Mouse (Mus musculus) heart, postnatal 0 days (tissue): ENCODE results near the gene Hoxc6. TPM values are rescaled to one million over a fixed set of nuclear protein-coding genes. Genes with fewer than 3 reads are reported as not detected.

ENCODE experiments used
- ATAC-seq: fragments of 200-750 bp; cut with Nextera tagmentation; 2 replicates; pipeline ENCODE4 v1.8.0; 2017; ENCODE audit warnings: low read depth, moderate number of reproducible peaks, moderate library complexity; ENCODE audit not compliant: insufficient read depth
- DNase-seq: peaks from one replicate; pipeline ENCODE4 v3.0.0-alpha.2; 2016; ENCODE audit warnings: low spot score
- H3K27ac ChIP-seq: fragments of 300-500 bp; sonication (generic); 2 replicates; pipeline ENCODE4 v1.5.1; 2014; ENCODE audit warnings: low read depth, mild to moderate bottlenecking
- H3K27me3 ChIP-seq: fragments of 300-500 bp; sonication (generic); 2 replicates; pipeline ENCODE4 v1.6.1; 2014; ENCODE audit warnings: low read length, mixed read lengths; ENCODE audit not compliant: control insufficient read depth, insufficient read depth
- H3K36me3 ChIP-seq: fragments of 300-500 bp; sonication (generic); replicated peaks from 2 replicates; pipeline ENCODE4 v1.6.1; 2014; ENCODE audit warnings: low read length, mixed read lengths; ENCODE audit not compliant: control insufficient read depth, insufficient read depth
- H3K4me1 ChIP-seq: fragments of 300-500 bp; sonication (generic); 2 replicates; pipeline ENCODE4 v1.6.1; 2014; ENCODE audit warnings: antibody characterized with exemption; ENCODE audit not compliant: control insufficient read depth, insufficient read depth
- H3K4me2 ChIP-seq: fragments of 300-500 bp; sonication (generic); 2 replicates; pipeline ENCODE4 v1.6.1; 2014; ENCODE audit warnings: low read depth, mild to moderate bottlenecking, low read length, moderate library complexity
- H3K4me3 ChIP-seq: fragments of 300-500 bp; sonication (generic); 2 replicates; pipeline ENCODE4 v1.5.1; 2014; ENCODE audit warnings: low read depth, low read length
- H3K9ac ChIP-seq: fragments of 300-500 bp; sonication (generic); replicated peaks from 2 replicates; pipeline ENCODE4 v1.6.1; 2014; ENCODE audit warnings: low read depth, low read length, mixed read lengths
- H3K9me3 ChIP-seq: fragments of 300-500 bp; sonication (generic); replicated peaks from 2 replicates; pipeline ENCODE4 v1.6.1; 2016; ENCODE audit warnings: low read length; ENCODE audit not compliant: control insufficient read depth
- CTCF ChIP-seq: IDR thresholded peaks from 2 replicates; pipeline ENCODE4 v1.5.1; 2016; ENCODE audit warnings: antibody characterized with exemption, control low read depth, low read depth
- EP300 ChIP-seq: IDR thresholded peaks from 2 replicates; pipeline ENCODE4 v1.6.1; 2016; ENCODE audit warnings: antibody characterized with exemption, low read depth
- WGBS: fragments of 180-500 bp; shearing (Covaris S2); extraction: QIAGEN DNeasy Blood & Tissue Kit; methylation state at CpG from one replicate; pipeline ENCODE4 v1.1.7; 2014; 5-methylcytosine and 5-hydroxymethylcytosine counted together
- polyA plus RNA-seq: library from polyadenylated mRNA; unstranded; fragments of >200 nt; fragmentation: Nextera tagmentation; extraction: Ambion mirVana; gene quantifications from 2 replicates; pipeline ENCODE4 v1.2.1, GENCODE M21; 2015
- total RNA-seq: library from RNA; depleted of rRNA; stranded (reverse); fragments of >200 nt; gene quantifications from 2 replicates; pipeline ENCODE4 v1.2.3, GENCODE M21; 2014; ENCODE audit warnings: low replicate concordance

Gene Hoxc6
- total and polyA plus RNA-seq, 2 experiments from 2014 or later = not detected

DNA sequence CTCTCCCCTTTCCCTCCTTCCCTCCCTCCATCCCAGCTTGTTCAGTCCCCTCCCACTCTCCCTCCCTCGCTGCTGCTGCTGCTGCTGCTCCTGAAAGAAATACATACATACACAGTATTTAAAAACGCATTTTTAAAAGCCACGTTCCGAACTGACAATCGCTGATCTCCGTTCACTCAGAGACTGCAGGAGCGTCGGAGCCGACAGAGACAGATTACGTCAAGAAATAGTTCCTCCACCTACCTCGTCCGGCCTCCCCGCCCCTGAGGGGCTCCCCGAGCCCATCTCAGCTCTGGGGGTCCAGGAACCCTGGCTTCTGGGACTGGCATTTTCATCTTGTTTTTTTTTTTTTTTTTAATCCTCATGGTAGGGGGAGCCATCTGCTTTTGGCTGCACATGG is 17.1 kb upstream of the Hoxc6 start:
- Histone ChIP-seq H3K9ac (no peak overlapping the region), H3K36me3 (no peaks in the 10 kb centered on the region), H3K4me3 (peak overlapping the region; percentile 29; the same call in 1 of the 2 replicates), H3K4me2 (no peak overlapping the region), H3K27ac (no peak overlapping the region), H3K4me1 (peaks cover 12% of the 10 kb centered on the region), H3K9me3 (no peaks in the 10 kb centered on the region), H3K27me3 (peaks cover 99% of the 10 kb centered on the region)
- DNase-seq (no peak), ATAC-seq (no peak)
- WGBS = under 1% methylated on average over 14 of the region's 14 CpGs
- TF ChIP-seq EP300 = no peak
- no peak for TF ChIP-seq CTCF

GRCm38 (mm10) chr15:102981379-102982288 is 16.4 kb upstream of the Hoxc6 start:
- Histone ChIP-seq H3K4me3 (peak overlapping the region; percentile 29), H3K36me3 (no peaks in the 10 kb centered on the region), H3K9me3 (no peaks in the 10 kb centered on the region), H3K27me3 (peaks cover 99% of the 10 kb centered on the region), H3K9ac (no peak overlapping the region), H3K27ac (no peak overlapping the region), H3K4me1 (peaks cover 12% of the 10 kb centered on the region), H3K4me2 (peak overlapping the region; percentile 35)
- WGBS = 1% methylated on average over 88 of the region's 88 CpGs
- ATAC-seq = no peak
- DNase-seq = no peak
- TF ChIP-seq EP300 (no peak), CTCF (no peak)

DNA sequence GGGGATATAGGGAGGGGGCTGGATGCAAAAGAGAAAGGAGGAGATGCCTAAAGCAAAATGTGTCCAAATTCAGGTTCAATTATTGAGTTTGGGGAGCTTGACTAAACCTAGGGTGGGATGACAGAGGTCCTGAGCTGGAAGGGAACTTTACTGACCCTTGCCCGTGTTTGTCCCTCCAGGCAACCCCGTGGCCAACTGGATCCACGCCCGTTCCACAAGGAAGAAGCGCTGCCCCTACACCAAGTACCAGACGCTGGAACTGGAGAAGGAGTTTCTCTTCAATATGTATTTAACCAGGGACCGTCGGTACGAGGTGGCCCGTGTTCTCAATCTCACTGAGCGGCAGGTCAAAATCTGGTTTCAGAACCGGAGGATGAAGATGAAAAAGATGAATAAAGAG is 14.3 kb upstream of the Hoxc6 start:
- no peaks in the 10 kb centered on the region for H3K36me3 ChIP-seq
- no peaks in the 10 kb centered on the region for H3K9me3 ChIP-seq
- no peak for ATAC-seq
- 3% methylated on average over 12 of the region's 12 CpGs for WGBS
- H3K27ac ChIP-seq = no peak overlapping the region
- no peak overlapping the region for H3K9ac ChIP-seq
- peaks cover 6% of the 10 kb centered on the region; the same call in 1 of the 2 replicates for H3K4me1 ChIP-seq
- no peak overlapping the region for H3K4me3 ChIP-seq
- no peak for DNase-seq
- H3K4me2 ChIP-seq = no peak overlapping the region
- H3K27me3 ChIP-seq = peaks cover 99% of the 10 kb centered on the region
- no peak for TF ChIP-seq CTCF

- Histone ChIP-seq H3K27me3 (peaks cover 99% of the 10 kb centered on the region), H3K27ac (no peak overlapping the region), H3K9ac (no peak overlapping the region), H3K36me3 (no peaks in the 10 kb centered on the region), H3K4me1 (peaks cover 6% of the 10 kb centered on the region; the same call in 1 of the 2 replicates), H3K4me2 (no peak overlapping the region), H3K9me3 (no peaks in the 10 kb centered on the region), H3K4me3 (no peak overlapping the region)
- ATAC-seq = no peak
- no peak for DNase-seq
- no peak for TF ChIP-seq EP300
- TF ChIP-seq CTCF = no peak
- WGBS = 2% methylated on average over 10 of the region's 10 CpGs
Observed at GRCm38 (mm10) chr15:102984521-102984920, 13.5 kb upstream of the Hoxc6 start.

DNA sequence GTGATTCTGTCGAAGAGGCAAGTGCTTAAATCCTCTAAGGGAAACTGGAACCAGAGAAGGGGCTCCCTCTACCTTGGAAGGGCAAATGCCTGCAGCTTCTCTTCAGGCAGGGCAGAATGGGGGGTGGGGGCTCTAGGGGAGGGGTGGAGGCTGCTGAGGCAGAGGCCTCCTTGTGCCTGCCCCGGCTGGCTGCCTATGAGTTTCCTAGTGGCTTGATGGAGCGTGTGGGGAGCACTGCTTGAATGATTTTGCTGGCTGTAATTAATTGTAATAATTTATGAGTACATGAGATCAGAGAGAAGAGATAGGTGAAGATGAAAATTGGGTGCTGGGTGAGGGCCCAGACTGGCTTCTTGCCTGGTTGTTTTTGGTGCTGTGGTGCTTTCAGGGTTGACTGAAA is 13.1 kb upstream of the Hoxc6 start:
- Histone ChIP-seq H3K9me3 (no peaks in the 10 kb centered on the region), H3K36me3 (no peaks in the 10 kb centered on the region), H3K4me3 (no peak overlapping the region), H3K4me2 (no peak overlapping the region), H3K4me1 (peaks cover 6% of the 10 kb centered on the region; the same call in 1 of the 2 replicates), H3K9ac (no peak overlapping the region), H3K27me3 (peaks cover 99% of the 10 kb centered on the region), H3K27ac (no peak overlapping the region)
- DNase-seq (no peak), ATAC-seq (no peak)
- WGBS = under 1% methylated on average over 3 of the region's 3 CpGs
- TF ChIP-seq EP300 (no peak), CTCF (no peak)
